Mouse (Mus musculus) splenic B cell, adult 2 months (primary cell): Measurements from ENCODE around the gene Lrrc1.

Experiments used
- DNase-seq: peaks from one replicate; pipeline ENCODE4 v3.0.0-alpha.2; 2011; ENCODE audit warnings: low read depth, low spot score
- H3K27me3 ChIP-seq: 2 replicates; pipeline ENCODE4 v1.6.1; 2012; ENCODE audit warnings: mild to moderate bottlenecking, low read length, moderate library complexity, mixed read lengths; ENCODE audit not compliant: control insufficient read depth, poor library complexity, insufficient read depth, severe bottlenecking
- H3K36me3 ChIP-seq: 2 replicates; pipeline ENCODE4 v1.6.1; 2012; ENCODE audit warnings: mild to moderate bottlenecking, low read length, moderate library complexity, mixed read lengths; ENCODE audit not compliant: control insufficient read depth, poor library complexity, insufficient read depth, severe bottlenecking

Lrrc1 gene

DNA sequence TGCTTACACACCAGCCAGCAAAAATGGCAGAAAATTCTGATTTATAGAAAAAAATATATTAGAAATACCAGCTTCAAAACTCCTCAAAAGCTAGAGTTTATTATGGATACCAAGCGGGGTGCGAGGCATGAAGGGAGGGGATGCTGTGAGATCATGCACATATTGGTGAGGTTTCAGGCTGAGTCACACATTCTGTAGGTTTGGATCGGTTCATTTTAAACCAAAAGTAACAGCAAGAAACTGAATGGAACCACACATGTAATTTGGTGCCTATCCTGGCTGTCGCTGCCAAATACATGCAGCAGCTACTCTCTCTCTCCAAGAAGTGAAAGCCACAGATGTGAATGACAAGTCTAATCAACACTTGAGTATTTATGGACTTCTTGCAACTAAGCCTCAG lies 99.8 kb downstream of the Lrrc1 start:
- Histone ChIP-seq H3K27me3 (no peaks in the 10 kb centered on the region), H3K36me3 (no peaks in the 10 kb centered on the region; the same call in 1 of the 2 replicates)
- DNase-seq: no peak

DNA sequence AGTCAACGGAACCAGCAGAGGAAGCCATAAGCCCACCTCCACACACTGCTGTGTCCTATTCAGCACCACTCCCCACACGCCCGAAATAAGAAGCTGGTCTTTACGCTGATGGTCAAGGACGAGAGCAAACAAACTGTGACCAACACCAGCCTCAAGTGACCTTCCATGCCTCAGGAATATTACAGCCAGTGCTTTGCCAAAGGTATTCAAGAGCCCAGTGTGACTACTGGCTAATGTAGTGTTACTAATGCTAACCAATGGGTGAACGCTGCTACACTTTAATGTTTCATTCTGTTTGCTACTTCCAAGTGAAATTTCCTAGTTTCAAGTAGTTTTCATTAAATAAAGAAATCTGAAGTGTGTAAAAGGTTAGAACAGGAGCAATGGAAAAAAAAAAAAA lies 105.3 kb downstream of the Lrrc1 start:
- H3K27me3 ChIP-seq: no peaks in the 10 kb centered on the region
- DNase-seq: no peak

DNA sequence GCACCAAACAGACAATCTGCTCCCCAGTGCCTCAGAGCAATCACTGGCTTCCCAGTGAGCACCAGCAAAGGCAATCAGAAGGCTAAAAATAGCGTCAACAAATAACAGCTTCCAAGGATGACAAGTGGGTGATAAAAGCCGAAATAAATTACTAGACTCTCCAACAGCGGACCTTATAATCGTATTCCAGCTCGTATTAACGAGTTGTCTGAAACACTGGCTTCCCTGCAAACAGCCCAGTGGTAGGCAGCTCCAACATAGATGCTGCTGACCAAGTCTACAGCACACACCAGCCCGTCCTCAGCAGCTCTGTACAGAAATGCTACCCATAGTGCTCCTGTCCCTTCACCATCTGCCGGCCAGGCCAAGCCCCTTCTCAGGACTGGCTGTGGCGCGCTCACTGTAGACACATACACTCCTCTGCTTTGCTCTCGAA lies 105.8 kb downstream of the Lrrc1 start:
- H3K36me3 ChIP-seq: no peaks in the 10 kb centered on the region; the same call in none of the 2 replicates
- DNase-seq: no peak
- no peaks in the 10 kb centered on the region for H3K27me3 ChIP-seq

More for the DNA sequence above, 105.3 kb downstream of the Lrrc1 start:
- H3K36me3 ChIP-seq: no peaks in the 10 kb centered on the region; the same call in none of the 2 replicates

DNA sequence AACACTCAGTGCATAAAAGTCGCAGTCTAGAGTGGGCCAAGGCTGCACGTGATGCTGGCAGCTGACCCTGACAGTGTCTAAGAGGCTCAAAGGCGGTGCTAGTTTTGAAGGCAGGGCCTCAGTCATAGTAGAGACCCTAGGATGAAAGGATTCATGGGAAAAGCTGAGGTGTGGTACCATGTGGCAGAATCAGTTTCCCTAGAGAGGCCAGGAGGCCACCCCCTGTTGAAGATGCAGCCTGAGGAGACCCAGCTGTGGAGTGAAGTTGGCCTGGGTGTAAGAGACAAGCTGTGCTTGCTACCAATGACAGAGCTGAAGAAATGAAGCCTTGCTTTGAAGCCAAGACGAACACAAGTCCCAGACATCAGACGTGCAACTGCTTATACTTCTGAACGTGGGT lies 107.5 kb downstream of the Lrrc1 start:
- peaks cover under 1% of the 10 kb centered on the region for H3K36me3 ChIP-seq
- no peak for DNase-seq
- no peaks in the 10 kb centered on the region for H3K27me3 ChIP-seq

DNA sequence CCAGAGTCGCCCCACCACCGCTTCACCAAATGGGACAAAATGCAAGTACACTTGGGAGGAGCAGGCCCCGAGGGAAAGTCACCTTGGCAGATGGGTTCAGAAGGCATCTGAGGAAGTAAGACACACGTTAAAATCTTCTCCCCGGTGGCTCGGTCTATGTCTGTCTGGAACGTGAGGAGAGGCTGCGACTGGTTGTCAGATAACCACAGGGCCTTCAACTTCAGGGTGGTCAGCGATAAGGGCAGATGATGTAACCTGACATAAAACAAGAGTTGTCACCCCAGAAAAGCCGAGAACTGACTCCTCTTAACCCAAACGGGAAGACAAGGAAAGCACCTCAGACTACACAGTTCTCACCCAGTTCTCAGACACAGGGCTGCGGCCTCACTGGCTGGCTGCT lies 109.7 kb downstream of the Lrrc1 start:
- H3K27me3 ChIP-seq: no peaks in the 10 kb centered on the region
- DNase-seq: no peak
- peaks cover 4% of the 10 kb centered on the region for H3K36me3 ChIP-seq

DNA sequence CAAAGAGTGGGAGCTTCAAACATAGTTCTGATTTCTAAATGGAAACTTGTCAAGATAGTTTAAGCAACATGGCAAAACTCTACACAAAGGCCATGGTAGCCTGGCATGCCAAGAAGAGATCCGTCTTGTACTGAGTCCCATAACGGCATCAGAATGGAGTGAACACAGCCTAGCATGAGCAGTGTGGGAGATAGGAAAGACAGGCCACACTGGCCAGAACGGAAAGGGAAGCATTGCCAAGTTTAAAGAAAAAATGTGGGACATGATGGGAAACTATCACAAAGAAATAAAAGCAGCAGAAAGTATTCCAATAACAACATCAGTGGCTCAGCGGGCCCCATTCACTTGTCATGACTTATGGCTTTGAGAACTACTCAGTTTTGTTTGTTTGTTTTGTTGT lies 111.2 kb downstream of the Lrrc1 start:
- peaks cover 4% of the 10 kb centered on the region for H3K36me3 ChIP-seq
- no peak for DNase-seq
- H3K27me3 ChIP-seq: no peaks in the 10 kb centered on the region

DNA sequence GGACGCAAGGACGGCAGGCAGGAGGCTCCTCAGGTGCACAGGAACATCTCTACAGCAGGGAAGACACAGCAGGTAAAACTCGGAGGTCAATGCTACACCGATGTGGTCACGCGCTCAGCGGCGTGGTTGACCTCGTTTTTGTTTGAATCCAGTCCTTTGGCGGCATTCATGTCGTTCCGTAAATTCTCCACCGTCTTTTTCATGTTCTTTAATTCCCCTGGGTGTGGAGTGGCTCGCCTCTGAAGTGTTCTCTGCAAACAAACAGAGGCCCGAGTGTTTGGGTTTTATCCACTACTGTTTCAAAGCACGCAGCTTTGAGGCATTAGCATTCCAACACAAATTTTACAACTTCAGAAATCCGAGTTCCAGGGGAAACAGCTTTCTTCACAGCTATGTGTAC lies 112.6 kb downstream of the Lrrc1 start:
- Histone ChIP-seq H3K27me3 (no peaks in the 10 kb centered on the region), H3K36me3 (peaks cover 4% of the 10 kb centered on the region)
- DNase-seq: no peak

DNA sequence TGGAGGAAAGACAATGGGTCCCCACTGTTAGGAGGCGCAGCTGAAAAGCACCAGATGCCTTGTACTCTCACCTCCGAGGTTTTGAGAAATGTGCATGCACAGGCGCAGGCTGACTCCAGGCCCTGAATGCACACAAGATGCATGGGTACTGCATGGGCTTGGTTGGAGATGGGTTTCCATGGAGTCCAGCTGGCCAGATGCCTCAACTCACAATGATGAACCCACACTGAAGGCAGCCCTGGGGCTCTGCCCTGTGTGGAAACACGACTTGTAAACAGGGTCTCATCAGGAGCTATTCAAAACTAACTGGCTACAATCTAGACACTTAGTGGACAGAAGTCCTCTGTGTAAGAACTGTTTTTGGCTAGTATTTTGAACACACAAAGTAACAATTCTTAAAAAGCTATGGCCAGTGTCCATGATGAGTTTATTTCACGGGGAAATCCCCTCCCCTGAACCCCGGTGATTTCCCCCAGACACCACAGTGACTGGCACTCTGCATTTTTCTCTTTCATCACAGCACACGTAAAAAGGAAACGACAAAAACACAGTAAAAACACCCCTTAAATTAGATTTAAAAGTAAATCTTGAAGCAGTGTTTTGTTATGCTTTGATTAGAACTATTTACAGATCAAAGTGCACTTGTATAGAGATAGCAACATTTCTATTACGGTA lies 114.1 kb downstream of the Lrrc1 start:
- no peaks in the 10 kb centered on the region for H3K27me3 ChIP-seq
- no peak for DNase-seq
- H3K36me3 ChIP-seq: peaks cover 4% of the 10 kb centered on the region

DNA sequence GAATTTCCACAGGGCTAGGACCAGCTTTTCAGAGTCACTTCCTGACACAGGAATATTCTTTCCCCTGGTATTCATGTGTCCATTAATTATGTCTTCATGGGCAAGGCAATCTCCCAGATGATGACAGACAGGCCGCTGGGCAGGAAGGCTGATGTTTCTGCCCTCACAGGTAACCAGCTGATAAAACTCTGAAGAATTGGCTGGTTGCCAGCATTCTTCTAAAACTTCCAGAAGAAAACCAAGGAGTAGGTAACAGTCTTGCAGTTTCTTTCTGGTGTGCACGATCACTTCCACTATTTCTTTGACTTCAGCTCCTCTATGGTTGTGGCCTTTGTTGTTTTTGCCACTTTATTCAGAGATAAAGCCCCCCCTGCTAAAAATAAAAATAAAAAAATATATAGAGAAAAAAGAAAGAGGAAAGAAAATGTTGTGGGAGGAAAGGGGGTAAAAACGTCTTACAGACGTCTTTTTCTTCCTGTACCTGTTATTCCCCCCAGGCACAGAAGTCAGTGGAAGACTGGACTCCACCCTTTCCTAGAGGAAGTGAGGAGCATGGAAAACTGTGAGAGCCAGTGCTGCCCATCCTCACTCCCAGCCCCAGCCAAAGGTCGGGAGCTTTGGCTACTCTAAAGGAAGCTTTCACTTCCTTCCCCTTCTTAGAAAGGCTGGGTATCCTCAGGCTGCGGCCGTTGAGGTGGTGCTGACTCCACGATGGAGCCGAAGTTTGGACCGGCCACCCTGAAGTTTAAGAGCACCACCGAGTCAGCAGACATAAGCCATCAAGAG lies 115.2 kb downstream of the Lrrc1 start:
- no peaks in the 10 kb centered on the region for H3K27me3 ChIP-seq
- H3K36me3 ChIP-seq: peaks cover 4% of the 10 kb centered on the region; the same call in 1 of the 2 replicates
- DNase-seq: no peak

DNA sequence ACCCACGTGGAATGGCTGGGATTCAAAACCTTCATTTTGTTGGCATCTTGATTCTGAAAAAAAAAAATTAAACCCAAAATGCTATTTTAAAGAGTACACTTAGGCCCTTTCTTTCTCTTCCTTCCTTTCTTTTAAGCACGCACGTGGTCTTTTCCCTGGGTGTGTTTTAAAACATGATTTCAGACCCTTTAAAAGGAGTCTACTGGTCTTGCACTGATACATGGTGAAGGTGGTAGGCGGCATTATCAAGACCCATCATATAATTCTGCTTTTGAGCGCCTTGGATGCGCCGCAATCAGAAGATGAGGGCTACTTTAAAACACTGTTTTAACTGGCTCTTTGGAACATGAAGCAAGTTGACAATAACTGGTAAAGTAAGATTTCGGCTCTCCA lies 115.9 kb downstream of the Lrrc1 start:
- DNase-seq: no peak
- H3K27me3 ChIP-seq: no peaks in the 10 kb centered on the region
- peaks cover 4% of the 10 kb centered on the region; the same call in 1 of the 2 replicates for H3K36me3 ChIP-seq

DNA sequence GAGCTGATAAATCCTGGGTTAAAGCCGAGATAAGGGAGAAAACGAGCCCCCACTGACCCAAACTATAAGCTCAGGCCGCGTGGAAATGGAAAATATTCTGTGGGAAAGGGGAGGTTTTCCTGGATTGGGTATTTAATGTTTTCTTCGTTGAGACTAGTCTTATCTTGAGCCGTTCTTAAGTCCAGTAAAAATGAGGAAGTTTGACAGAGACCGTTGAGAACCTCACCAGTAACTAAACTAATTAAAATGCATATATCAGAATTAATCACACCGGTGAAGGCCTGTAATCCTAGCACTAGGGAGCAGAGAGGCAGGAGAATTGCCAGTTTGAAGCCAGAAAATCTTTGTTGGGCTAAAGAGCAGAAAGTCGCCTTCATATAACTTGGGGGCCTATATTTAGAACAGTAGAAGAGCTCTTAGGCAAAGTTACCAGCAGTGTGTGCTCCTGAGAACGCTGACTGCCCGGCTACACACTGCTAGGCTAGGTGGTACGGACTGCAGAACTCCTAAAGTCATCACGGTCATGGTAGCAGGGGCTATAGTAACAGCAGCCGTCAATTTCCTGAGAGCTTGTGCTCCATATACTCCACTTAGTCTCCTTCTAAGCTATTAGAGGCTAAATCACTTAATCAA lies 116.4 kb downstream of the Lrrc1 start:
- H3K27me3 ChIP-seq: no peaks in the 10 kb centered on the region
- DNase-seq: no peak

DNA sequence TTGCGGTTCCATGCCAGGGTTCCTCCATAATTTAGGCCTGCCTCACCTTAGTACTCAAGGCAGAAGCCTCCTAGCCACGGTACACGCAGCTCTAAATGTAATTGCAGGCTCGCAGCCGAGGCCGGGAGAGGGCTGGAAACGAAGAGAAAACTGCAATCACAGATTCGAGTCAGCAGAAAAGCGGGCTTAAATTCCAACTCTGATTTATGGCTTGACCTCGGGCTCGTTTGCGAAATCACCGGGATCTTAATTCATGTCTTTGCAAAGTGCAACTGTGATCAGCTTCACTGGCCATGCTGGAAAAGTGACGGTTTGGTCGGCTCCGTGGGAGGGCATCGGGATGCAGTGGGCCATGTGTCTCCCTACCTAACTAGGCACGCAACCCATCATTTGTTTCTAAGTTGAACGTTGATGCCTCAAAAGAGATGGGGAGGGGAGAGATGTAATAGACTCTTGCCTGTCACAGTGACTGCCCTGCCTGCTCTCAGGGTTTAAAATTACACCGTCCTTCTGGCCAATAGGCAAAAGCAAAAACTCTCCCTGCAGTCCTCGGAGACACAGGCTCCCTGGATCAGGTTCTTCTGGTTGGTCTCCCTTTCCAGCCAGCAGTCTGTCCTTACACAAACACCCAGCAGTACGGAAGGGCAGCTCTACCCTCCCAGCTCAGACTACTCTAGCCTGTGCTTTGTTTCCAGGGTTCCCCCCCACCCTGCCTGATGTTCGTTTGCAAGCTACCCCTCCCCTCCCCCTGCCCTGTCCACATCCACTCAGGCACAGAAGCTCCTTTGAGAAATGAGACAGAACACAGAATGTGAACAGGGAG lies 117.2 kb downstream of the Lrrc1 start:
- no peak for DNase-seq
- Histone ChIP-seq H3K27me3 (no peaks in the 10 kb centered on the region), H3K36me3 (peaks cover 4% of the 10 kb centered on the region; the same call in 1 of the 2 replicates)

More for the DNA sequence above, 116.4 kb downstream of the Lrrc1 start:
- peaks cover 4% of the 10 kb centered on the region; the same call in 1 of the 2 replicates for H3K36me3 ChIP-seq

DNA sequence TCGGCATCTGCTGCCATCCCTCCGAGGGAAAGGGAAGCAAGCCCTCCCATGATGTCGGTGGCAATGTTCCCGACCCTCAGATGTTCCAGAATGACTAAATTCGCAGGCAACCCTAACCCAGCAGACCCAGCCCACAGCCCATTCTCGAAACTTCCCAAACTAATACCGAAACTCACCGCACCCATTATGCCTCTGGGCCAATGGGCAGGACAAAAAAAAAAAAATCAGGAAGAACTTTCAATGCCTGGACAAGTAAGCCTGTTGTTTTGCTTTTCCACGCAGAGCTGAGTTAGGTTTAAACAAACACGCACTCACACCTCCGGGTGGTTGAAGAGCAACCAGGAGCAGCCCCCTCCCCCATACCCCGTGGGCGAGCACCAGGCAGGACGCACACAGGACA lies 118.6 kb downstream of the Lrrc1 start:
- no peaks in the 10 kb centered on the region for H3K27me3 ChIP-seq
- H3K36me3 ChIP-seq: no peaks in the 10 kb centered on the region
- no peak for DNase-seq

DNA sequence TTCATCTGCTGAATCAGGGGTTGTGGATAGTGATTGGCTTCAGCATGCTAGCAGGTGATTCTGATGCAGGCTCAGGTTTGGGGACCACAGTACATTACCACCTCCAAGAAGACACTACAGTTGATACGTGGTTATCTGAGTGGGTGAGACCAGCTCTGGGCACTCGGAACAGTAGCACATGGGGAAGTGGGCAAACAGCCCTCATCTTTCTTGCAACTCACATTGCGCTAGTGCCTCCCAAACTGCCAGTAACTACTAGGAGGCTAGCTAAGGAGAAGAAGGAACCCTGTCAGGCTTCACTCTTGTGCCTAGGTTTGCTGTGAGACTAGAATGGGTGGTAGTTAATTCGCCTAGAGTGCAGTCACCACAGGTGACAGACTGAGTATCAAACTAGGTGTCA lies 119.1 kb downstream of the Lrrc1 start:
- Histone ChIP-seq H3K36me3 (no peaks in the 10 kb centered on the region), H3K27me3 (no peaks in the 10 kb centered on the region)
- no peak for DNase-seq
